Mouse (Mus musculus): ENCODE data around the gene Alpk1. TPM values are rescaled to one million over a fixed set of nuclear protein-coding genes. Genes with fewer than 3 reads are reported as not detected.

Gene Alpk1
- polyA plus RNA-seq, 1 experiment from 2014 or later, result 0.80 TPM

DNA sequence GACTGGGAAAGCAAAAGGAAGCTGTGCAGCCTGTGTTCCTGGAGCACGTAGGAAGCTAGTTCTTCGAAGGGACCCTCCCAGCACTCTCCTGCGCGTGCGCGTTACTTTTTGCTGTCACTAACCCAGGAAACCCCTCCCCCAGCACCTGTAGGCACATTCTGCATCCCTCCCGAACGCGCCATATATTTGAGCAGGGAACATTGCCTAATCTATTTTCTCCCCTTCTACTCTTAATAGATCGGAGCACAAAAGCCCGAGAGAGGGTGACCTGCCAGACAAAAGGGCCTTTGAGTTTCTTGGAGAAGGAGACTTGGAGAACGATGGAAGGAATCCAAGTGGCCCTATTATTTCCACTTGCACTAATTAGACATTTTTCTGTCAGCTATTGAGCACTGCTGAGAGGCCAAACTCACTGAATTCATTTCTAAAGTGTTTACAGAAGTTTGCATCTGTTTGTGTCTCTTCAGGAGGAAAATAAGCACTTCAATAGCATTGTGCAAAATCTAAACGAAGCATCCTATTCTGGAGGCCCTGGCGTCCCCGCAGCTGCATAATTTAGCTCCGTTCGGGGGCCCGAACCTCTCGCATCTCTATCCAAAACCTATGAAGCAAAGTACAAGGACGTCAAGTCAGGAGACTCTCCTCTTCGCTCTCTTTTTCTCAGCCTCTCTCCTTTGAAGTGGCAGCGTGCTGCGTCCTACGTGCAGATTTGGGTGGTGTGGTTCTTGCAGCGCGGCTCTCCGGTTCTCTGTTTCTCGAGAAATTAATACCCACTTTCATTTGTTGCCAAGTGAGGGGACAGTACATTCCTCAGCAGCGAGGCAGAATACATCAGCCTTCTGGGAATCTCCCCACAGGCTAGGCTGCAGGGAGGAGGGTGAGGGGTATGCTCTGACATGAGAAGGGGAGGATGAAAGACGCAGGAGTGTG, 74.5 kb downstream of the Alpk1 start:
- H3K9ac ChIP-seq, result peak overlapping the region; percentile 38; the same call in 1 of the 2 replicates
- 5% methylated on average over 30 of the region's 30 CpGs for WGBS
- H3K27ac ChIP-seq (replicated peaks), result peak overlapping the region; percentile 57
- peak; percentile 90 for ATAC-seq (ENCODE audit: low read depth)
- H3K36me3 ChIP-seq, result no peaks in the 10 kb centered on the region
- peak overlapping the region; percentile 50 for H3K4me2 ChIP-seq
- no peaks in the 10 kb centered on the region for H3K9me3 ChIP-seq
- peaks cover 26% of the 10 kb centered on the region for H3K4me1 ChIP-seq (replicated peaks)
- peak overlapping the region; percentile 26 for H3K4me3 ChIP-seq
- peaks cover 7% of the 10 kb centered on the region for H3K27me3 ChIP-seq

DNA sequence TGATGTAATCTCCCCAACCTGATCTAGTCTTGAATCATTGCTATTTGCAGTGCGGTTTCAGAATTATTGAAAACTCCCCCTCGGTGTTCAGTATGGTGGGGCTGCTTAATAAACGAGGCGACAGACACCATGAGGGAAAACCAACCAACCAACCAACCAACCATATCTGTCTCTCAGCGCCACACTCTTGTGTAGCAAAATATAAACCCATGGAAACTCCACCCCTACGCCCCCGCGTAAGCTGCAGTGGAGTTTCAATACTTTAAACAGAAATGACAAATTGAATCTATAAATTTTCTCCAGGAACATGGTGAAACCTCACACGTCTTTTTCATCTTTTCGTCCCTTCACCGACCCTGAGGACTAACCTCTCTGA, 75.2 kb downstream of the Alpk1 start:
- H3K4me3 ChIP-seq, result peak overlapping the region; percentile 26
- peak overlapping the region; percentile 52; the same call in 1 of the 2 replicates for H3K27ac ChIP-seq (replicated peaks)
- no peak for ATAC-seq (ENCODE audit: low read depth)
- H3K9me3 ChIP-seq, result no peaks in the 10 kb centered on the region
- peaks cover 26% of the 10 kb centered on the region for H3K4me1 ChIP-seq (replicated peaks)
- H3K9ac ChIP-seq, result peak overlapping the region; percentile 38; the same call in 1 of the 2 replicates
- no peaks in the 10 kb centered on the region for H3K36me3 ChIP-seq
- H3K4me2 ChIP-seq, result peak overlapping the region; percentile 50
- peaks cover 5% of the 10 kb centered on the region; the same call in 1 of the 2 replicates for H3K27me3 ChIP-seq
- WGBS, result 52% methylated on average over 11 of the region's 11 CpGs

DNA sequence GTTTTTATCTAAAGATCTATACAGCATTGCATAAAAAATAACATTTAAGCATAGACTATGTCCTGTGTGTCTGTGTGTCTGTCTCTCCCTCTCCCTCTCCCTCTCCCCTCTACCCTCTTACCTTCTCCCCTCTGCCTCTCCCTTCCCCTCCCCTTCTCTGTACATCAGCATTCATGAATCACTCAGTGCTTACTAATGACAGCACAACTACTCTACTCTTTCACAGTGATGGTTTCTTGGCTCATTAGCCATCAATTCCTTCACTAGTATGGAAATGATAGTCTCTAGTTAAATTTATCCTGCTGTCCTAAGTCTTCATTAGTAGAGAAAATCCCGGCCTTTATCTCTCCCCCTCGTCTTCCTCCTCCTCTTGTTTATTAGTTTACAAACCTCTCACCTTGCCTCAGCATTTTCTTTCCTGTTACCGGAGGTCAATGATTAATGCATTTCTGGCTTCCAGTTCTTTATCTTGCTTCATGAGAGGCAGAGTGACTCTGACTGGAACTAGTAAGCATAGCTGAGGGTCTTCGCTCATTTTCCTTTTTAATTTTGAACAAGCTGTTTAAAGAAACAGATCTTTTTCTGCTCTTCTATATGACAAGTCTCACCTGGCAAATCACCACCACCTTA, 79.0 kb downstream of the Alpk1 start:
- Histone ChIP-seq H3K27me3 (peaks cover 32% of the 10 kb centered on the region), H3K27ac (replicated peaks) (no peak overlapping the region), H3K4me2 (no peak overlapping the region), H3K4me3 (no peak overlapping the region), H3K4me1 (replicated peaks) (peaks cover 15% of the 10 kb centered on the region), H3K36me3 (no peaks in the 10 kb centered on the region), H3K9ac (no peak overlapping the region), H3K9me3 (no peaks in the 10 kb centered on the region)
- 62% methylated on average over 4 of the region's 4 CpGs for WGBS
- ATAC-seq (ENCODE audit: low read depth), result no peak

DNA sequence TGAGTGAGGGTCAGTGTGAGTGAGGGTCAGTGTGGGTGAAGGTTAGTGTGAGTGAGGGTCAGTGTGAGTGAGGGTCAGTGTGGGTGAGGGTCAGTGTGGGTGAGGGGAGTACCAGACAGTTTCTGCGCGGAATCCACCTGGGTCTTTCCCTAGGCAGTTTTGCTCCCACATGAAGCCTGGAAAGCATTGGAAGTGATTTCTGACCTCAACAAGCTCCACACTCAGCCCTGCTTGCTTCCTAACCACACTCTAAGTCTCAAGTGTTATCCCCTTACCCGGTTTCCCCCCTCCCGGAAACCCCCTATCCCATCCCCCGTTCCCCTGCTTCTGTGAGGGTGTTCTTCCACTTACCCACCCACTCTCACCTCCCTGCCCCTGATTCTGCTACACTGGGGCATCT, 81.7 kb downstream of the Alpk1 start:
- no peak for ATAC-seq (ENCODE audit: low read depth)
- Histone ChIP-seq H3K9ac (no peak overlapping the region), H3K4me3 (no peak overlapping the region), H3K27me3 (peaks cover 58% of the 10 kb centered on the region), H3K4me1 (replicated peaks) (peaks cover 11% of the 10 kb centered on the region), H3K36me3 (no peaks in the 10 kb centered on the region), H3K4me2 (no peak overlapping the region), H3K9me3 (no peaks in the 10 kb centered on the region), H3K27ac (replicated peaks) (no peak overlapping the region)
- 93% methylated on average over 5 of the region's 5 CpGs for WGBS

DNA sequence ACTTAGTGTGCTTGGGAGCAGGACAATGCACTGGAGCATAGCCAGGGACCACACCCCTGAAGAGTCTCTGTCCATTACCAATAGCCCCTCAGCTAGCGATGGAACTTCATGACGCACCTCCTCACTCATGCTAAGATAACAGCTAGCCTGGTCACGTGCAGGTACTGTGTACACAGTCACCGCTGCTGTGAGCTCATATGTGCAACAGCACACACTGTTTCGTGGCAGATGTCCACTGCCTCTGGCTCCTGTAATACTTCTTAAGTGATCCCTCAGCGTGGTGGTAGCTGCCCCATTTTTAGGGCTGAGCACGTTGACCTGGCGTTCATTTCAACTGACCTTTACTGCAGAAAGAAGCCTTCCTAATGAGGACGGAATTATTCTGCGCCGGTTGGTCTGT, 83.8 kb downstream of the Alpk1 start:
- H3K4me1 ChIP-seq (replicated peaks), result peaks cover 11% of the 10 kb centered on the region
- no peak overlapping the region for H3K27ac ChIP-seq (replicated peaks)
- no peaks in the 10 kb centered on the region for H3K36me3 ChIP-seq
- H3K4me3 ChIP-seq, result no peak overlapping the region
- H3K9me3 ChIP-seq, result no peaks in the 10 kb centered on the region
- H3K4me2 ChIP-seq, result no peak overlapping the region
- no peak for ATAC-seq (ENCODE audit: low read depth)
- no peak overlapping the region for H3K9ac ChIP-seq
- WGBS, result 78% methylated on average over 11 of the region's 11 CpGs
- peaks cover 71% of the 10 kb centered on the region for H3K27me3 ChIP-seq

DNA sequence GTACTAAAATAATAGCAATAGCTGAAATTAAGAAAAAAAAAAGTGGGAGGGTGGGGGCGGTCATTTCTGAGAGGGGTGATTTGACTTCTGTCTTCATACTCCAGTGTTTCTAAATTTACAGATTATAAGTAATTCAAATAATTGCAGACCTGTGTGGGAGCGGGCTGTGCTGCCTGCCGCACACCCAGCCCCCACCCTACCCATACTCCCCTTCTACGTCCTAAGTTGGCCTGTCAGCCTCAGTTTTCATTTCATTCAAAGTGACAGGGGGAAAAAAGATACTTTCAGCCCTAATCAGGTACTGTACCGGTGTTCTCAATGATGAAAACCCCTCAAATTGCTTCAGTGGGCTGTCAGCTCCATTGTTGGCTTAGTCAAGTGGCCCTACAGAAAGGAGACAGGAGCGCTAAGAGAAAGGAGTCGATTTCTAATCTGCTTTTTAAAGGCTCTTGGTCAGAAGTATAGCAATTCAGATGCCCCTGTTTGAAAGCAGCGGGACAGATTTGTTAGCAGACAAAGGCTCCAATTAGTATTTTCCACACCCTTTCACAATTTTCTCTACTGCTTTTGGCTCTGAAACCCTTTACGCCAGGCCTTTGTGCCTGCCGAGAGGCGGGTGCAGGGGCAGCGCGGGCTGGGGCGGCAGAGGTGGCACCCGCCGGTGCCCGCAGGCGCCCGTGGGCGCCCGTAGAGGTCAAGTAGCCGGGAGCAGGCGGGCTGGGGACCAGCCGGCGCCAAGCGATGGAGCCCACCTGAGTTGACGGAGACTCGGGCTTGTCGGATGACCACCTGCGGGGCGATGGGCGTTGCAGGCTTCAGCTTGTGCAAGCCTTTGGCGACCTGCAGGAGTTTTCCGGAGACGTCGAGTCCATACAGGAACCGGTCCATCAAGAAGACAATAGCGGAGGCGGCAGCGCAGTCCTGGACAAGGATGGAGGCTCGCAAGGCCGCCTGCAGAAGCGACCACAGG, 85.2 kb downstream of the Alpk1 start:
- WGBS, result 8% methylated on average over 43 of the region's 43 CpGs
- Histone ChIP-seq H3K27ac (replicated peaks) (no peak overlapping the region), H3K36me3 (no peaks in the 10 kb centered on the region), H3K4me3 (peak overlapping the region; percentile 37), H3K9ac (peak overlapping the region; percentile 60), H3K9me3 (no peaks in the 10 kb centered on the region), H3K4me2 (peak overlapping the region; percentile 68), H3K27me3 (peaks cover 66% of the 10 kb centered on the region), H3K4me1 (replicated peaks) (peaks cover 11% of the 10 kb centered on the region)
- ATAC-seq (ENCODE audit: low read depth), result peak; percentile 44

DNA sequence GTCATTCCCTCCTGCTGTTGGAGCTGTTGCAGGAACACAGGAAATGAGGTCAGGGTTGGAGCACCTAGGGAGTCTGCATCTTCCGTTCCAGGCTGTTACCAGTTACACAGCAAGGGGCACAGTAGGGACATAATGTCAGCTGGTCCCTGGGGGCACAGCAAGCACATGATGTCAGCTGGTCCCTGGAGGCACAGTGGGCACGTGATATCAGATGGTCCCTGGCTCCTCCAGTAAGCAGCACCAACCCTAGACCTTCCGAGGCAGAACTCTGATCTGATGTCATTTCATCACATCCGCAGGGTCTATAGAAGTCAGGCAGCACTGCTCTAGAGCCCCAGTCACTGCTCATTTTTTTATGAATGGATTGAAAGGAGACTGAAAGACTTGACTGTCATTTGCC, 89.1 kb downstream of the Alpk1 start:
- no peaks in the 10 kb centered on the region for H3K36me3 ChIP-seq
- H3K4me1 ChIP-seq (replicated peaks), result peaks cover 11% of the 10 kb centered on the region
- no peak overlapping the region for H3K4me3 ChIP-seq
- 74% methylated on average over 4 of the region's 4 CpGs for WGBS
- no peak overlapping the region for H3K4me2 ChIP-seq
- no peaks in the 10 kb centered on the region for H3K9me3 ChIP-seq
- H3K27me3 ChIP-seq, result peaks cover 43% of the 10 kb centered on the region
- H3K27ac ChIP-seq (replicated peaks), result no peak overlapping the region
- ATAC-seq (ENCODE audit: low read depth), result no peak
- H3K9ac ChIP-seq, result no peak overlapping the region

DNA sequence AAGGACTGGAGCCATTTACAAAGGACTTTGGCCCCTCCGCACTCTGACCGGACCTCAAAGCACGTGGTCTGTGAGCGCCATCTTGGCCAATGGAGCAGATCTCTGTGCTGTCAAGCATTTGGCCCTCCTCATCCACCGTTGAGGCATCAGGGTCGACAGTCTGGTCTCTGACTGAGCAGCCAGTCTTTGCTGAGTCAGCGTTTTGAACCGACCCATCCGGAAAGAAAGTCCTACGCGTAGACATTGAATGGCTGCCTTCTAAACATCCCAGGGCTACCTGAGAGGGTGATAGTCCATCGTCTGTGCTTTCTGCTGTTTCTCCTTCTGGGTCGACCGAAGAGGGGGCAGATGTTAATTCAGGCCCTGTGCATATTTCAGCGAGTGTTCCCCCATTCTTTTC, 100.6 kb downstream of the Alpk1 start:
- Histone ChIP-seq H3K4me3 (no peak overlapping the region), H3K27ac (replicated peaks) (no peak overlapping the region), H3K9me3 (no peaks in the 10 kb centered on the region), H3K4me1 (replicated peaks) (no peaks in the 10 kb centered on the region), H3K27me3 (no peaks in the 10 kb centered on the region), H3K4me2 (no peak overlapping the region), H3K36me3 (no peaks in the 10 kb centered on the region), H3K9ac (no peak overlapping the region)
- ATAC-seq (ENCODE audit: low read depth), result no peak
- 89% methylated on average over 15 of the region's 15 CpGs for WGBS

DNA sequence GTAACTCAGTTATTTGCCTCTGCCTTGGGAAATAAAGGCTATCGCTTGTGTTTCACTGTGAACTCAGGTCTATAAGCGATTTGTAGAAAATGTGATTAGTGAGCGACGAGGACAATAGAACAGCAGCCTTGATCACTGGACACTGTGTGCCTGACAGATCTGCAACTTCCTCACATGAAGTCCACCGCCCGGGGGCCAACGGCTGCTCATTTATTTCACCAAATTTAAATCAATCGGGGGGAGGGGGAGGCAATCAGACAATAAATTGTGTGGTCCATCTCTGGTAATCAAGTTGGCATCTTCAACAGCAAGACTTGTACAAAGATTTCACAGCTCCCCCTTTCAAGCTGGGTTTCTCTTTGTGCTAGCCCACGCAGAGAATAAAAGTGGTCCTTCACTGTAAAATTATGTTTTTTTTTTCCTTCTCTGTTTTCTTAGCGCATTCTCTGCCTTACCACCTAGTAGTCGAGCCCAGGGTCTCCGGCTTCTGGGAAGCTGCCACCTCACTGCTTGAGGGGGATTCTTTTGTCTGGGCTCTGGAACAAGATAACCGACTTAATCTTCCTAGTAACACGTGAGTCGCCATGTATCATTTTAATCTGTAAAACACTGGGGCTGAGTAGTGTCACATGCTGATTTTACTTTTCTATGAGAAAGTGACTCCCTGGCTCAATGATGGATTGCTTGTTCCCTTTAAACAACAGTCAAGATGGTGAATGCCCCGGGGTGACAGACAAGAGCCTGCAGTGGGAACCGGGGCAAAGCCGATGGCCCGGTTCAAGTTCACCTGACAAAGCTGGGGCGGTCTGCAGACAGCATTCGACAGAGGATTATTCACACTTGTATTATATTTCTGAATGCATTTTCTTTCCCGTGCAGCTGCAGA, 118.4 kb downstream of the Alpk1 start:
- Histone ChIP-seq H3K4me1 (replicated peaks) (peaks cover 16% of the 10 kb centered on the region), H3K4me2 (peak overlapping the region; percentile 39)
- peak; percentile 67 for ATAC-seq (ENCODE audit: low read depth)

DNA sequence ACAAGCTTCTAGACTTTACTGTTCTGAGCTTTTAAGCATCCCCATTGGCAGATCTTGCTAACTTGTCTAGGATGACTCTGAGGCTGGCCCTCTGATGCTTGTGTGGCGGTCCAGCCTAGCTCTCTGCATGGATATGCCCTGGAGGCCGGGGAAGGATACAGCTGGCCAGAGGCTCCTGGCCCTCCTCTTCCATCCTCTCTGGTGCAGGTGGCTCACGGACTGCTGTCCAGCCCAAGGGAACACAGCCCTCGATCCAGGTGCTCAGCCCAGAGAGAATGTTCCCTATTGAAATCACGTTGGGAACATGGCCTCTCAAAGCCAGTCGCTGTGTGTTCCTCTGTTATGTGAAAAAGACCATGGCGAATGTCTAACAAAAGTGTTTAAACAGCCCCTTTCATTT, 119.6 kb downstream of the Alpk1 start:
- Histone ChIP-seq H3K4me2 (no peak overlapping the region), H3K4me3 (no peak overlapping the region), H3K9me3 (no peaks in the 10 kb centered on the region), H3K36me3 (no peaks in the 10 kb centered on the region), H3K9ac (no peak overlapping the region), H3K4me1 (replicated peaks) (peaks cover 16% of the 10 kb centered on the region), H3K27me3 (peaks cover 6% of the 10 kb centered on the region), H3K27ac (replicated peaks) (no peak overlapping the region)
- ATAC-seq (ENCODE audit: low read depth), result peak; percentile 75; the same call in 1 of the 2 replicates
- 31% methylated on average over 7 of the region's 7 CpGs for WGBS

More for the DNA sequence above, 118.4 kb downstream of the Alpk1 start:
- H3K4me3 ChIP-seq, result 0 out of 2 replicates have a peak overlapping the region, but pooled peaks have one; percentile 2
- 19% methylated on average over 22 of the region's 22 CpGs for WGBS
- H3K9me3 ChIP-seq, result no peaks in the 10 kb centered on the region
- no peak overlapping the region; the same call in 1 of the 2 replicates for H3K27ac ChIP-seq (replicated peaks)
- peaks cover 4% of the 10 kb centered on the region for H3K27me3 ChIP-seq
- H3K9ac ChIP-seq, result no peak overlapping the region
- H3K36me3 ChIP-seq, result no peaks in the 10 kb centered on the region

All from neural tube, embryonic 13.5 days (tissue).